Mouse (Mus musculus): ENCODE measurements around the gene Tshr.
"Not testable (repeated sequence)": the region's sequence is repeated elsewhere in the genome, so short reads cannot be mapped to it uniquely, and the experiment has no call there.

Gene Tshr

DNA sequence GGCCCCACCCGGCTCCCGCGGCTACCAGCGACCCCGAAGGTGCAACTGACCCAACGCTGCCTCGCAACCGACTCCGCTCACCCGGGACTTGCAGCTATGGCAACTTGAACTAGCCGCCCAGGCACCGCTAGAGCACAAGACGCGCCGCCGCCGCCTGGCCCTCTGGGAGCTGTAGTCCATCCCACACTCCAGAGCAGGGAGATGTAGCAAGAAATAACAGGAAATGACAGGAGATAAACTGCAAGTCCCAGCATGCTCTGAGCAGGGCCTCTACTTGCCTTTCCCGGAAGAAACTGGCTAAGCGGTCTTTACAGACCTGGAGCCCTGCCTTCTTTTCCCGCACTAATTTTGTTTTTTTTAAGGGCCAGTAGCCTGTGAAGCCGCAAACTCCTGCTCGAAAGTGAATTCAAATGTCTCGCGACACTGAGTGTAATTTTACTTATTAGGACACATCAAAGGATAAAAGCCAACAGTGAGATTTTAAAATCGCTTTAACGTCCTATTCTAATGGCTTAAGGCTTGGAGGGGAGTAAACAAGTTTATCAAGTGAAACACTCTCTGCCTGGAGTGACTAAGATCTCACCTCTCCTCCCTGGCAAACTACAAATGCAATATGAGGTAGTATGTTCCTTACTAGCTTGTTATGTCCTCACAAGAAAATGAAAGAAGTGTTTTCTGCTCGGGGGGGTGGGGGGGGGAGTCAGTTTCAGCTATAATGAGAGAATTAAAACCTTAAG, at the start of gene Tshr, which contains the start of gene Cep128:
TSS of gene Tshr (plus strand) at position 283 of the 737 bp plus-strand sequence.
TSS of gene Cep128 (minus strand) at position 129 of the 737 bp plus-strand sequence.
- peak; percentile 91 for DNase-seq (ENCODE audit: low spot score)

GRCm38 (mm10) chr12:91338656-91339055, 45.7 kb upstream of the Tshr start:
- not testable (repeated sequence) for DNase-seq (ENCODE audit: low spot score)

DNA sequence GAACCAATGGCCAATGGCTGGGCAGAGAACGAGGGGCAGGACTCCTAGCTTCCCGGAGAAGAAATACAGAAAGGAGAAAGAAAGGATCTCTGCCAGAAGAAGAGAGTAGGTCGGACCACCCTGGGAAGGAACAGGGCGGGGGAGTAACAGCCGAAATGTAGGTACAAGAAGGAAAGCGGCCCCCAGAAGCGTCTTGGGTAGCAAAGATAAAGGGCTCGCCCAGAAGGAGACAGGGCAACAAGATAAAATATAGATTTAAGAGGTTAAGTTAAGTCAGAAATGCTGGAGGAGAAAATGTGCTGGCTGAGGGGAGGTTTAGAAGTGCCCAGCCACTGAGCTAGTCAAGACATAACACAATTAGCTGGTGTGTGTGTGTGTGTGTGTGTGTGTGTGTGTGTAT, 30.6 kb upstream of the Tshr start:
- peak; percentile 60 for DNase-seq (ENCODE audit: low spot score)

- no peak for DNase-seq (ENCODE audit: low spot score)
These were observed 15.2 kb upstream of the Tshr start for GRCm38 (mm10) chr12:91369173-91369572.

- peak; percentile 32 for DNase-seq (ENCODE audit: low spot score)
These were observed 673 bp upstream of the Tshr start for GRCm38 (mm10) chr12:91383516-91384264.

- no peak for DNase-seq (ENCODE audit: low spot score)
These were observed 16.1 kb downstream of the Tshr start for GRCm38 (mm10) chr12:91400232-91401048.

- DNase-seq (ENCODE audit: low spot score) = no peak
These were observed 16.6 kb downstream of the Tshr start for GRCm38 (mm10) chr12:91401049-91401352.

DNA sequence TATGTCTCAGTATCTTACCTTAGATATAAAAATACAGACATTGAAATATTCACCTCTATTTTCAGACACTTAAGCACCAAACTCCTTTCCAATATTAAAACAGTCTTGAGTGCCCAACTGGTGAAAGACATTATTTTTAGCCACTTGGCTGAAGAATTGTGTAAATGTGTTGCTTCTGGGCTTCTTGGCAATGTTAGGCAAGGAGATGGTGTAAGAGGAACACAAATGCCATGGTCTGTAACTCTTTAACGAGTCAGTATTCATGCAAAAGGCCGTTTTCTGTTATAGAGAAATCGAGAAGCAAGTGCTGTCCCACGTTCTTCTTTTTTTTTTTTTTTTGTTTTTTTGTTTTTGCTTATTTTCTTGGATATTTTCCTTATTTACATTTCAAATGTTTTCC, 25.9 kb downstream of the Tshr start:
- DNase-seq (ENCODE audit: low spot score) = no peak

GRCm38 (mm10) chr12:91412461-91413182, 28.3 kb downstream of the Tshr start:
- DNase-seq (ENCODE audit: low spot score) = no peak

DNA sequence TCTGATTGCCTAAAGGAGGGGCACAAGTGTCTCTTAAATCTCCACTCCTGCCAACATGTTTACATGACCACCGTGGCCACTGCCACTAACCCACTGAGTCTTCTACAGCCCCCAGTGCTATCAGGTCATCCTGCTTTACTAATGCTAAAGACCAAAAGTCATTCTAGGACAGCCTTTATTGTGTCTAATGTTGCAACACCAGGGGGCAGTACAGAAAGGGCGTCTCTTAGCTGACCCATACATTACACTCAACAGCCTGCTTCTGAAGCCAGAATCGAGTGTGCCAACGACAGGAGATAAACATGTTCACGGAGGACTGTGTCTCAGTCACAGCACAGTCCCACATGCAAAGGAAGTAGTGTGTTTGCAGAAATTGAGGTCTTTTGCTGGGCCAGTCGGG, 30.7 kb downstream of the Tshr start:
- no peak for DNase-seq (ENCODE audit: low spot score)

GRCm38 (mm10) chr12:91416828-91417227, 32.5 kb downstream of the Tshr start:
- DNase-seq (ENCODE audit: low spot score) = no peak

DNA sequence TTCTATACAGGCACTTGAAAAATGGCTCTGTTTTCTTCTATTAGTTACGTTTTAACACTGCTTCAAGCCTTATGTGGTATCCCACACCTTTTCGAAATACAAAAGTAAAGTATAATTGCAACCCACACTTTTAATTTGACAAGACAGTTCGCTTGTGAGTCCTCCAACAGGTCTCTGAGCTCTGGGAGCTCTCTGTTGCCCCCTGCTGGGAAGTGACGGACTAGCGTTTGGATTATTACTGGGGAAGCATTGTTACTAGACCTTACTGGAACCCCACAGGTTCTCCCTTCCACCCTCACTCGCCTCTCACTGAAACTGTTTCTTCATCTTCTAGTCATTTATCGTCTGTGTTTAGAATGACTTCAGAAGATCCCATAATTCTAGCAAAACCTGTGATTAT, 34.4 kb downstream of the Tshr start:
- DNase-seq (ENCODE audit: low spot score) = peak; percentile 59

GRCm38 (mm10) chr12:91421272-91421671, 36.9 kb downstream of the Tshr start:
- DNase-seq (ENCODE audit: low spot score) = no peak

GRCm38 (mm10) chr12:91423125-91423820, 38.9 kb downstream of the Tshr start:
- DNase-seq (ENCODE audit: low spot score) = no peak

- DNase-seq (ENCODE audit: low spot score) = no peak
These were observed 42.1 kb downstream of the Tshr start for GRCm38 (mm10) chr12:91426499-91426898.

GRCm38 (mm10) chr12:91427129-91427528, 42.8 kb downstream of the Tshr start:
- DNase-seq (ENCODE audit: low spot score) = no peak

DNA sequence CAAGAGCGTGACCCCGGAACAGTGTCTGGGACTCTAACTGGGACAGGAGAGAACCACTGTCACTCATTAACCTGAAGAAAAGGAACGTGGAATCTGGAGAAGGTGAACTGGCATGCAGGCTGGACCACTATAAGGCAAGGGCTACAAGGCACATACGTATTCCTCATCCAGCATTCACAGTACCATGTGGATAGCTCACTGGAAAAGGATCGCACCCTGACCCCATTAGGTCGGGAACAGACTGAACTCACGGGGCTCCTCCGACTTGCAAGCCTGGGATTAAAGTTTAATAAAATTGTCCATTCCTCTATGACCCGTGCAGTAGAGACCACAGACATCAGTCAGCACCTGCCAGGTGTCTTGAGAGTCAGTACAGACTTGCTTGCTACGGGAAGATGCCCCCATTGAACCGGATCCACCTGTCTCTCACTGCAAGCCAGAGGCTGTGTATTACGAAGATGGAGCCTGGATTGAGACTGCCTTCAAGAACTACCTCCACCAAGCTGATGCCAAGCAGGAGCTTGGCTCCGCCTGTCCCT, 97.9 kb downstream of the Tshr start:
- DNase-seq (ENCODE audit: low spot score) = no peak

DNA sequence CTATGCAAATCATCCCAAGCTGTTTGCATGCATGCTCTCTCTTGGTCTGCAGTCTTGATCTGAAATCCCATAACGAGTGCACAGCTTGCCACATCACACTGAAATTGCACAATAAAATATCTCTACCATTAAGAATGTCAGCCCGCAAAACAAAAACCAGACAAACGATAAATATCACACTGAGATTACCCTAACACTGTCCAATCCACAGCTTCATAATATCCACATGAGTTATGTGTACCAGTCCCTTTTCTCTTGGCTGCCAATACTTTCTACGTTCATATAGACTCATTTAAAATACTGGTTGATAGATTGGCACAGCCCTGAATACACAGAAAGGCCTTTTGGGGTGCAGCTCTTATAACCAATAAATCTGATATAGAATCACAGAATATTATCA, 102.0 kb downstream of the Tshr start:
- DNase-seq (ENCODE audit: low spot score) = no peak

DNA sequence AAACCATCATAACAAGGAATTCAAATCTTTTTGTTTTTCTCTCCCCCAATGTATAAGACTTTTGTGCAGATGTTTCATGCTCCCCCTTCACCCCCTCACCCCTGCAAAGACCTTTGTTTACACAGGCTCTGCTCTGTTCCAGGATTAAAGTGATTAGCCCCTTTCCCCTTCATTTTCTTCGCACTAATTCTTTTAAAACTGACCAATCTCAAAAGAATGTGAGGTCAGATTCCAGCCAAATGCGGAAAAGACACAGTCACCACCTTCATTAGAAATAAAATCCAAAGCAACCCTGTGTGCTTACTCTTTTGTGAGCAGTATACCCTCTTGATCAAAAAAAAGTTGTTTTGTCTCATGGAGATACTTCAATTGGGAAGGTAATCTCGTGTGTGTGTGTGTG, 104.0 kb downstream of the Tshr start:
- no peak for DNase-seq (ENCODE audit: low spot score)

- no peak for DNase-seq (ENCODE audit: low spot score)
These were observed 111.3 kb downstream of the Tshr start for GRCm38 (mm10) chr12:91495497-91496225.

- no peak for DNase-seq (ENCODE audit: low spot score)
These were observed 111.8 kb downstream of the Tshr start for GRCm38 (mm10) chr12:91496226-91496558.

All from c-Kit-positive CD71-positive TER-119-positive erythroid progenitor cells, embryonic 14.5 days (primary cell).